Mouse (Mus musculus): ENCODE results near the gene Ppp4r4.
"Not testable (repeated sequence)": the region's sequence is repeated elsewhere in the genome, so short reads cannot be mapped to it uniquely, and the experiment has no call there.

Ppp4r4 gene

GRCm38 (mm10) chr12:103540429-103540828 lies 8.3 kb downstream of the Ppp4r4 start:
- DNase-seq (ENCODE audit: low spot score) = no peak

DNA sequence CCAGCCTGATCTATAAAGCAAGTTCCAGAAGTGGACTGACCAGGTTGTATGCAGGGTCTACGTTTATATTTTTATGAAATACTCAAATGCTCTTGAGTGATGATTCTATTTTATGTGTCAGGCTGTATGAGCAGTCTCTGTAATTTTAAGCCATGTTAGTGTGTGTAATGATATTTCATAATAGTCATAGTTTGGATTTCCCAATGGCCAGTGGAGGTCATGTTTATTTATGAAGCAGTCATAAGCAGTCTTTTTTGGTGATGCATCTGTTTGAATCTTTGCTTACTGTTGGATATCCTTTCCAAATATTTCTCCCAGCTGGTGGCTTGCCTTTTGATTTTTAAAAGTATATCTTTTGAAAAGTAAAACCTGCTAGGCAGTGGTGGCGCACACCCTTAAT lies 11.3 kb downstream of the Ppp4r4 start:
- DNase-seq (ENCODE audit: low spot score) = no peak

GRCm38 (mm10) chr12:103544213-103544612 lies 12.1 kb downstream of the Ppp4r4 start:
- no peak for DNase-seq (ENCODE audit: low spot score)

GRCm38 (mm10) chr12:103547438-103547837 lies 15.4 kb downstream of the Ppp4r4 start:
- no peak for DNase-seq (ENCODE audit: low spot score)

GRCm38 (mm10) chr12:103548526-103548925 lies 16.4 kb downstream of the Ppp4r4 start:
- no peak for DNase-seq (ENCODE audit: low spot score)

- no peak for DNase-seq (ENCODE audit: low spot score)
Observed at GRCm38 (mm10) chr12:103550047-103550446, 18.0 kb downstream of the Ppp4r4 start.

GRCm38 (mm10) chr12:103551422-103551821 lies 19.3 kb downstream of the Ppp4r4 start:
- no peak for DNase-seq (ENCODE audit: low spot score)

DNA sequence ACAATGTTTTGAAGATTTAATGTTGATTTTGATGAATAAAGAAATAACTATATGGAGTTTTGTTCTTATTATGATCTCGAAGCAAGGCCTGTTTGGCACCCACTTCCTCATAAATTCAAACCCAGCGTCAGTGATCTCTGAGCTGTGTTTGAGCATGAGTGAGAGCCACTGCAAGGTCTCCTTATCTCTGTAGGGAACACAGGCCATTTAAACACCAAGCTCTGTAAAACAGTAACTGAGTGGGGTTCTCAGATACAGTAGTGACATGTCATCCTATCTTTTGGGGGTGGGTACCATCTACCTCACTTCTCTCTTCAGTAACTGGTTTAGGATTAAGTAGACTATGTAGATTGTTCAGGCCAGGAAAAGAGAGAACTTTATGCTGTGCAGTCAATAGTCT lies 20.4 kb downstream of the Ppp4r4 start:
- no peak for DNase-seq (ENCODE audit: low spot score)

- no peak for DNase-seq (ENCODE audit: low spot score)
Observed at GRCm38 (mm10) chr12:103553497-103553896, 21.4 kb downstream of the Ppp4r4 start.

DNA sequence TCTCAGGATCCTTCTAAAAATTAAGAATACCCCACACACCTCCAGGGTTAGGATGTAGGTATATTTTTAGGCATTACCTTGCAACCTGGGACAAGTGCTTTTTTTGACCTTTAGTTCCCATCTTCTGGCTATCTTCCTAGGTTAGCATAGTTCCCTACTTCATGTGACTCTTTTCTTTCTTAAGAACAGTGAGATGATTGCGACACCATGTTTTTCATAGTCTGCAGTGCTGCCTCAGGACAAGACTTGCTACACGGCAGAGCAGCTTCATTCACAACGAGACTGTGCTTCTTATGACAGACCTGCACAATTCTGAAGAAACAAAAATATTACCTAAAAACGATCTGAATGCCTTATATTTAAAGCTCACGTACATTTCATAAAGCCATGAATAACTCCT lies 24.8 kb downstream of the Ppp4r4 start:
- no peak for DNase-seq (ENCODE audit: low spot score)

GRCm38 (mm10) chr12:103564726-103565125 lies 32.6 kb downstream of the Ppp4r4 start:
- DNase-seq (ENCODE audit: low spot score) = no peak

DNA sequence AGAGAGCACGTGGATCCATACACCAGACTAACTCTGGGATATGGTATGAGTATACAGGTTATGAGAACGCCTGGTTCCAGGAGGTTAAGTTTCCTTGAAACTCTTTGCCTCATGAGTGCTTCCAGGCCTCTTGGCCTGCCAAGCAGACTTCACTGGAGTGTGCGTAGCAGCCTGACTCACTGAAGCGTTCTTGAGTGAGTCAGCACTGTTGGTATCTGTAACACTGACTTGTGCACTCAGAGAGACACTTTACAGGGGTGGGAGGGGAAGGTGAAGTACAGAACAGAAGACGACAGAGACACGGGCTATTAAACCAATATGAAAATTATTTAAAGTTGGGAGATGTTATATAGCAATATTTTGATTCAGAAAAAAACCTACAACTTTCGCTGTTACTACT lies 33.1 kb downstream of the Ppp4r4 start:
- no peak for DNase-seq (ENCODE audit: low spot score)

DNA sequence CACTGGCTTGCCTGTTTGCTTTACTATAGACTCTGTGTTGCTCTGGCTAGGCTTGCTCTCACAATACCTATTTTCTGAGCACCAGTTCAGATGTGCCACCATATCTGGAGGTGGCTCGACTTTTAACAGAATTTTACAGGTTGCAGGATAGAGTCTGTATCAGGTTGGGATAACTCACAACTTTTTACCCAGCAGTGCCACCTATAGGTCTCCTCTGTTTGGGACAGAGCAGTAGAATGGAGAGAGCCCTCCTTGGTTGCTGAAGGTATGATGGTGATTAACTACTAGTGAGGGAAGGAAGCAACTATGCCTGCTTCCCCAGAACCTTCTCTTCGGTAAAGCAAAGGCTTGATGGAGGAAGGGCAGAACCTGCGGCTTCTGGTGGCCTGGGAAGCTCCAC lies 35.0 kb downstream of the Ppp4r4 start:
- DNase-seq (ENCODE audit: low spot score) = no peak

DNA sequence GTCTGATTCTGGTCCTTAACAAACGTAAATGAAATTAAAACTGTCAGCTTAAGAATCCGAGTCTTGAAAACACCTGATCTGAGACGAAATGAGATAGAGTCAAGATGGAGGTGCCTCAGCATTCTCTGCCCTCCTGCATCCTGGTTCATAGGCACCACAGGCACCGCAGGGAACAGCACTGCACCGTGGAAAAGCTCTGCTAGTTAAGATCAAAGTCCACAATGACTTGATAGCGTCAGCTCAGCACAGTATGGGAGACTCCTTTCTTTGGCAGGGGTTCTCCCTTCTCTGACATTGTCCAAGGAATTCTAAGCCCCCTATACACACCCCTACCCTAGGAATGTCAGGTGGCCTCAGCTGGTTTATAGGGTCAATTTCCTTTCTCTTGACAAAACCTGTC lies 37.6 kb downstream of the Ppp4r4 start:
- DNase-seq (ENCODE audit: low spot score) = no peak

- DNase-seq (ENCODE audit: low spot score) = not testable (repeated sequence)
Observed at GRCm38 (mm10) chr12:103578148-103578547, 46.1 kb downstream of the Ppp4r4 start.

GRCm38 (mm10) chr12:103583771-103584170 lies 51.7 kb downstream of the Ppp4r4 start:
- no peak for DNase-seq (ENCODE audit: low spot score)

GRCm38 (mm10) chr12:103598411-103598810 lies 66.3 kb downstream of the Ppp4r4 start:
- no peak for DNase-seq (ENCODE audit: low spot score)

GRCm38 (mm10) chr12:103600364-103600763 lies 68.3 kb downstream of the Ppp4r4 start:
- no peak for DNase-seq (ENCODE audit: low spot score)

DNA sequence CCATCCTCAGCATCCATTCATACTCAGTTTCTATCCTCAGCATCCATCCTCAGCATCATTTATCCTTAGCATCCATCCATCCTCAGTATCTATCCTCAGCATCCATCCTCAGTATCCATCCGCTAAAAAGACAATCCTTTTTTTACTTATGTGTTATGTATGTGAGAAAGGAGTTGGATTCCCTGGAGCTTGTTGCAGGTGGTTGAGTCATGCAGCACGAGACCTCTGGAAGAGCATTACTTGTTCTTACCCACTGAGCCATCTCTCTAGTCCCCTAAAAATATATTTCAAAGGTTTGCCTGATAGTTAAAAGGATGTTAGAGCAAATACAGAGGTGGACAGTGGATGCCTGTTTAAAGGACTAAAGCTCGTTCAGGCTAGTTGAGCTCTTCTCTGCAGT lies 69.8 kb downstream of the Ppp4r4 start:
- no peak for DNase-seq (ENCODE audit: low spot score)

- DNase-seq (ENCODE audit: low spot score) = no peak
Observed at GRCm38 (mm10) chr12:103615141-103615540, 83.1 kb downstream of the Ppp4r4 start.

GRCm38 (mm10) chr12:103615734-103616133 lies 83.7 kb downstream of the Ppp4r4 start:
- DNase-seq (ENCODE audit: low spot score) = no peak

GRCm38 (mm10) chr12:103616860-103617261 lies 84.8 kb downstream of the Ppp4r4 start:
- DNase-seq (ENCODE audit: low spot score) = no peak

DNA sequence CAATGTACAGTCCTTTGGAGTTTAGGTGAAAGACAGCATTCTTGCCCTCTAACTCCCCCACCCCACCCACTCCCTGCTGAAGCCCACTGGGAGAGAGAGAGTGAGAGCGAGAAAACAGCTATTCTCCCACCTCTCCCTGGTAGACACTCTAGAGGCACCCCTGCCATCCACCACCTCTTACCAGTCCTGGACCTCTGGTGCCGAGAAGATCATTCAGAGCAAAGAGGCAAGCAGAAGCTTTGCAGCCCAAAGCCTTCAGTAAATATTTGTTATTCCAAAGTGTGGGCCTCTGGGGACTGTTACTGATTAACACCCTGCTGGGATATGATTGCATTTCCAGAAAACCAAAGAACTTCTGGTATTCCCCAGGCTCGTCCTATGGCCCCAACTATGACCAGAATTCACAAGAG lies 99.1 kb downstream of the Ppp4r4 start, which contains the start of gene Serpina10:
Gene Serpina10, minus strand, starts transcription at position 242 of the 410 bp plus-strand sequence.
- no peak for DNase-seq (ENCODE audit: low spot score)

DNA sequence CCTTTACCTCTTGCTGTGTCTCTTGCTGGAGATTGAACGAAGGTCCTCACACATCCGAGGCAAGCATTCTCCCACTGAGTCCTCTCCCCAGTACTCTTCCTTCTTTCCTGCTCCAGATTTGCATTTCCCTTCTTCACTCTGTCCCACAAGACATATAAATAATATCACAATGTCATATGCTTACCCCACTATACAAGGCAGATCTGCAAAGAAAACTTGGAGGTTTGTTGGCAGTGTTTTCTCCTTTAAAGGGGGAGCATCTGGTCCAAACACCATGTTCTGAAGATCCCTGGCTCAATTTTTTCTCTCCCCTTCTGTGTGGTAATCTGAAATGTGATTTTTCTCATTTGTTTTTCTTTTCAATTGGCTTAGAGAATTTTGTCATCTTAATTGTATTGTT lies 102.3 kb downstream of the Ppp4r4 start:
- no peak for DNase-seq (ENCODE audit: low spot score)

- no peak for DNase-seq (ENCODE audit: low spot score)
Observed at GRCm38 (mm10) chr12:103635846-103636245, 103.8 kb downstream of the Ppp4r4 start.

All from T-cell, adult 2 months (primary cell).